Mouse (Mus musculus) thymus, postnatal 14 days (tissue): ENCODE measurements around the gene Mgat4e.

Experiments used
- DNase-seq: peaks from one replicate; pipeline ENCODE4 v3.0.0; 2021

Gene Mgat4e

GRCm38 (mm10) chr1:134513312-134513860 lies 36.1 kb downstream of the Mgat4e start:
- no peak for DNase-seq

- DNase-seq: no peak
Measured at GRCm38 (mm10) chr1:134512584-134512983, 36.9 kb downstream of the Mgat4e start.

- DNase-seq: no peak
Measured at GRCm38 (mm10) chr1:134512183-134512582, 37.3 kb downstream of the Mgat4e start.

- DNase-seq: peak; percentile 68
Measured at GRCm38 (mm10) chr1:134510018-134510417, 39.5 kb downstream of the Mgat4e start.

- no peak for DNase-seq
Measured at GRCm38 (mm10) chr1:134506201-134506600, 43.3 kb downstream of the Mgat4e start.

- no peak for DNase-seq
Measured at GRCm38 (mm10) chr1:134500916-134501315, 48.6 kb downstream of the Mgat4e start.

- DNase-seq: no peak
Measured at GRCm38 (mm10) chr1:134495991-134496390, 53.5 kb downstream of the Mgat4e start.

GRCm38 (mm10) chr1:134495216-134495539 lies 54.3 kb downstream of the Mgat4e start:
- no peak for DNase-seq

GRCm38 (mm10) chr1:134494428-134495215 lies 54.9 kb downstream of the Mgat4e start, which contains the start of gene Rabif:
Gene Rabif (plus strand): TSS chr1:134494648.
- peak; percentile 99 for DNase-seq

GRCm38 (mm10) chr1:134493956-134494355 lies 55.5 kb downstream of the Mgat4e start:
- no peak for DNase-seq

- peak; percentile 22 for DNase-seq
Measured at GRCm38 (mm10) chr1:134493496-134493895, 56.0 kb downstream of the Mgat4e start.

- DNase-seq: no peak
Measured at GRCm38 (mm10) chr1:134492276-134492675, 57.2 kb downstream of the Mgat4e start.
